Mouse (Mus musculus) thymus, adult 2 months (tissue): ENCODE measurements at regions not wholly inside any gene's neighbourhood (a gene's known extent, or its start where the extent isn't known, plus 50 kb on each side); places are given as distances from the start of the nearest gene placed in this dataset.

Experiments used
- DNase-seq: peaks from one replicate; pipeline ENCODE4 v3.0.0; 2021
- H3K27ac ChIP-seq: fragments of 200-500 bp; 2 replicates; pipeline ENCODE4 v1.5.1; 2012; ENCODE audit warnings: low read length, control low read depth; ENCODE audit not compliant: control insufficient read depth, insufficient read depth
- H3K27me3 ChIP-seq: fragments of 200-500 bp; 2 replicates; pipeline ENCODE4 v1.6.1; 2012; ENCODE audit warnings: mild to moderate bottlenecking, low read length, moderate library complexity, mixed read lengths; ENCODE audit not compliant: control insufficient read depth, insufficient read depth
- H3K36me3 ChIP-seq: fragments of 200-500 bp; 2 replicates; pipeline ENCODE4 v1.6.1; 2012; ENCODE audit warnings: mild to moderate bottlenecking, low read length, moderate library complexity; ENCODE audit not compliant: control insufficient read depth, insufficient read depth
- H3K4me1 ChIP-seq: fragments of 200-500 bp; replicated peaks from 2 replicates; pipeline ENCODE4 v1.6.1; 2012; ENCODE audit warnings: low read length; ENCODE audit not compliant: control insufficient read depth, insufficient read depth
- H3K4me3 ChIP-seq: fragments of 200-500 bp; 2 replicates; pipeline ENCODE4 v1.5.1; 2012; ENCODE audit warnings: mild to moderate bottlenecking, low read length, control low read depth, moderate library complexity; ENCODE audit not compliant: control insufficient read depth, insufficient read depth
- CTCF ChIP-seq: fragments of 200-500 bp; IDR thresholded peaks from 2 replicates; pipeline ENCODE4 v1.5.1; 2012; ENCODE audit warnings: mild to moderate bottlenecking, control low read depth, low read length, moderate library complexity, borderline replicate concordance; ENCODE audit not compliant: control insufficient read depth, poor library complexity, insufficient read depth; ENCODE audit errors: extremely low read depth
- POLR2A ChIP-seq: fragments of 200-500 bp; IDR thresholded peaks from 2 replicates; pipeline ENCODE4 v1.6.1; 2012; ENCODE audit warnings: mild to moderate bottlenecking, low read length, control low read depth, moderate library complexity; ENCODE audit not compliant: control insufficient read depth, poor library complexity, insufficient read depth; ENCODE audit errors: extremely low read depth
- WGBS: fragments of 180-500 bp; shearing (Covaris S2); methylation state at CpG from one replicate; pipeline ENCODE4 v1.1.7; 2018; 5-methylcytosine and 5-hydroxymethylcytosine counted together

DNA sequence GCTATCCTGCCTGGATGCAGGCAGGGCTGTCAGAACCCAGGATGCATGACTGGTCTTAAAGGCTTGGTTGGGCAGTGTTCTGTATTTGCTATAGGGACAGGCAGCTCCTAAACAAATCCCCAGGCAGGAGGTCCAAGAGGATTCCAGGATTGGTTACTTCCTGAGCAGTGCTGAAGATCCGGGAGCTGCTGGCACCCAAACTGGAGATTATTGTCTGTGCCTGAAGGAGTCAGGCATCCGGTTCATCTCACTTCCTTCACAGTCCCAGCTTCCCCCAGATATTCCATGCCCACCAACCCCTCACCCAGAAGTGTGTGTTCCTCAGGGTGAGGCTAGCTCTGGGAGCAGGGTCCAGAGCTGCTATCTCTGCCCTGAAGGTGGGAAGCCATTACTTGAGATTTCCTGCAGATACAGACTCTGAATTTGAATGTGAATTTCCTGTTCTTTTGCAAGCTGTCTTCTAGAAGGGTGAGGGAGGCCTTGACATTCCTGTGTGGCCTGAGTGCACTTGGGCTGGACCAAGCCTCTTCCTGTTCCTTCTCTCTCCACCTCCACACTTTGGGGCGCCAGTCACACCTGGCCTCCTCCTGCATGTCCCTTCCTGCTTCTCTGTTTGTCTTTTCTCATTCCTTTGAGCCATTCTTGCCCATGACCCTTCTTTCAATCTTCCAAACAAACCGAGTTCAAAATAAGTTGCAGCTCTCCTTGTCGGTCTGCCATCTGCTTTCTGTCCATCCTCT lies 80.3 kb upstream of the Atp1b1 start:
- Histone ChIP-seq H3K4me3 (no peak overlapping the region), H3K27me3 (no peaks in the 10 kb centered on the region), H3K4me1 (no peaks in the 10 kb centered on the region; the same call in 1 of the 2 replicates), H3K36me3 (no peaks in the 10 kb centered on the region), H3K27ac (no peak overlapping the region)
- TF ChIP-seq POLR2A (no peak), CTCF (no peak)
- WGBS, result 91% methylated on average over 5 of the region's 5 CpGs
- DNase-seq, result no peak

DNA sequence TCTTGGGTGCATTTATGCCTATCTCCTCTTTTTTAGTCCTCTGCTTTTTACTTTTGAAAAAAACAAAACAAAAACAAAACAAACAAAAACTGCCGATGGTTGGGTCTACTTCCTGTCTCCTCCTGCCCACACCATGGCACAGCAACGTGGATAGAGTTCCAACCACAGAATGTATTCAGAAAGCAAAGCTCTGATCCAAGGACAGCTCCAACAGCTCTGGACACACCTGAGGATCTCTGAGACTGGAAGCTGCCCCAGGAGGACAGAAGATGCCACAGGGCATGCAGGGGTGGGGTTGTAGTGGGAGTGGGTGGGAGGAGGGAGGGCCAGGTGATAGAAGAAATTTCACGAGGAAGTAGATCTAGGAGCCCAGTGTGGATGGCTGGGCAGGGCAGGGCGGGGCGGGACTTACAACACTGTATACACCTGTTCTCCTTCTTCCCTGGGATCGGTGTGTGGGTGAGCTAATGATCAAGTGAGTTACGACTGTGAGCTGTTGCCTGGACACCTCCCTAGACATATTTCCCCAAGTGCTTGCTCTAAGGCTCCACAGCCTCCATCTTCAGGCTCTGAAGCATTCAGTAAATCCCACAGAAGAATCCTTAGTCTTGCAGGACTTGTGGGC lies 79.3 kb upstream of the Atp1b1 start:
- TF ChIP-seq CTCF, result no peak
- no peak for TF ChIP-seq POLR2A
- 71% methylated on average over 7 of the region's 7 CpGs for WGBS

DNA sequence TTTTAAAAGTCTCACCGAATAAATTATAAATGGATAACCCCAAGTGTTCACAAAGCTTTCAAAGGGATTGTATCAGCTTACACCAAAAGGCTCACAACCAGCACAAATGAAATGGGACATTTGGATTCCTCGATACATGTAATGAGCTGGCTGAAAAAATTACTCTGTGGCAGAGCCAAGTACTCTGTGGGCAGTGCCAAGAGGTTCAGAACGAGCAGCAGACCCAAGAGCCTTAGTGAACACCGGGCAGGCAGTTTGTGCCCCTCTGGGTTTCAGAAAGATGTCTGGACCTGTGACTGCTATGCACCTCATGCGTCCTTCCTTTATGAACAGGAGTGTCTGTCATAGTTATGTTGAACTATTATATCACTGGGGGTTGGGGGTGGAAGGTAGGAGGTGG lies 74.0 kb upstream of the Atp1b1 start:
- no peaks in the 10 kb centered on the region for H3K27me3 ChIP-seq
- TF ChIP-seq CTCF, result no peak
- TF ChIP-seq POLR2A, result no peak
- DNase-seq, result no peak
- H3K27ac ChIP-seq, result no peak overlapping the region
- H3K4me1 ChIP-seq, result no peaks in the 10 kb centered on the region; the same call in 1 of the 2 replicates
- 81% methylated on average over 5 of the region's 5 CpGs for WGBS
- no peaks in the 10 kb centered on the region for H3K36me3 ChIP-seq
- no peak overlapping the region for H3K4me3 ChIP-seq

More for the DNA sequence above, 79.3 kb upstream of the Atp1b1 start:
- DNase-seq, result no peak
- Histone ChIP-seq H3K36me3 (no peaks in the 10 kb centered on the region), H3K4me1 (no peaks in the 10 kb centered on the region; the same call in 1 of the 2 replicates), H3K4me3 (no peak overlapping the region), H3K27me3 (no peaks in the 10 kb centered on the region), H3K27ac (no peak overlapping the region)

- no peaks in the 10 kb centered on the region; the same call in 1 of the 2 replicates for H3K4me1 ChIP-seq
- H3K27me3 ChIP-seq, result no peaks in the 10 kb centered on the region
- 39% methylated on average over 1 of the region's 1 CpGs for WGBS
- TF ChIP-seq CTCF, result no peak
- TF ChIP-seq POLR2A, result no peak
- no peak for DNase-seq
- H3K4me3 ChIP-seq, result no peak overlapping the region
- H3K27ac ChIP-seq, result no peak overlapping the region
- H3K36me3 ChIP-seq, result no peaks in the 10 kb centered on the region
Measured at GRCm38 (mm10) chr1:164531741-164532140, 73.6 kb upstream of the Atp1b1 start.

GRCm38 (mm10) chr1:164526748-164527147 lies 68.6 kb upstream of the Atp1b1 start:
- no peaks in the 10 kb centered on the region for H3K36me3 ChIP-seq
- H3K4me1 ChIP-seq, result no peaks in the 10 kb centered on the region
- H3K4me3 ChIP-seq, result no peak overlapping the region
- DNase-seq, result no peak
- no peaks in the 10 kb centered on the region for H3K27me3 ChIP-seq
- TF ChIP-seq CTCF, result no peak
- TF ChIP-seq POLR2A, result no peak
- H3K27ac ChIP-seq, result no peak overlapping the region
- 98% methylated on average over 1 of the region's 1 CpGs for WGBS

GRCm38 (mm10) chr1:164522377-164523150 lies 64.4 kb upstream of the Atp1b1 start:
- no peak for DNase-seq
- 88% methylated on average over 3 of the region's 3 CpGs for WGBS
- H3K27me3 ChIP-seq, result no peaks in the 10 kb centered on the region
- no peaks in the 10 kb centered on the region for H3K36me3 ChIP-seq
- H3K27ac ChIP-seq, result no peak overlapping the region
- no peak overlapping the region for H3K4me3 ChIP-seq
- H3K4me1 ChIP-seq, result no peaks in the 10 kb centered on the region
- TF ChIP-seq CTCF (no peak), POLR2A (no peak)
